Mouse (Mus musculus) hindbrain, postnatal 0 days (tissue): Measurements from ENCODE around the gene Spn. TPM values are rescaled to one million over a fixed set of nuclear protein-coding genes. Genes with fewer than 3 reads are reported as not detected.
A peak's percentile ranks its signal among the peaks of the same experiment; 100 is the strongest.

Experiments used
- ATAC-seq: fragments of 200-750 bp; cut with Nextera tagmentation; 2 replicates; pipeline ENCODE4 v1.8.0; 2017; ENCODE audit warnings: mild to moderate bottlenecking, moderate TSS enrichment, moderate library complexity
- DNase-seq: peaks from one replicate; pipeline ENCODE4 v3.0.0-alpha.2; 2015; ENCODE audit warnings: low spot score
- H3K27ac ChIP-seq: fragments of 300-500 bp; sonication (generic); 2 replicates; pipeline ENCODE4 v1.5.1; 2014; ENCODE audit warnings: mild to moderate bottlenecking
- H3K27me3 ChIP-seq: fragments of 300-500 bp; sonication (generic); 2 replicates; pipeline ENCODE4 v1.6.1; 2014; ENCODE audit warnings: low read length, mixed read lengths; ENCODE audit not compliant: insufficient read depth
- H3K36me3 ChIP-seq: fragments of 300-500 bp; sonication (generic); 2 replicates; pipeline ENCODE4 v1.6.1; 2014; ENCODE audit warnings: low read length, mixed read lengths; ENCODE audit not compliant: insufficient read depth
- H3K4me1 ChIP-seq: fragments of 300-500 bp; sonication (generic); 2 replicates; pipeline ENCODE4 v1.6.1; 2014; ENCODE audit warnings: antibody characterized with exemption, low read length, mixed read lengths; ENCODE audit not compliant: insufficient read depth
- H3K4me2 ChIP-seq: fragments of 300-500 bp; sonication (generic); 2 replicates; pipeline ENCODE4 v1.6.1; 2014; ENCODE audit warnings: low read depth, mild to moderate bottlenecking, low read length, moderate library complexity, mixed read lengths
- H3K4me3 ChIP-seq: fragments of 300-500 bp; sonication (generic); 2 replicates; pipeline ENCODE4 v1.5.1; 2014; ENCODE audit warnings: low read length
- H3K9ac ChIP-seq: fragments of 300-500 bp; sonication (generic); replicated peaks from 2 replicates; pipeline ENCODE4 v1.6.1; 2014; ENCODE audit warnings: mild to moderate bottlenecking, low read length, moderate library complexity, mixed read lengths
- H3K9me3 ChIP-seq: fragments of 300-500 bp; sonication (generic); 2 replicates; pipeline ENCODE4 v1.6.1; 2016; ENCODE audit warnings: low read length, mixed read lengths
- CTCF ChIP-seq: IDR thresholded peaks from 2 replicates; pipeline ENCODE4 v1.5.1; 2016; ENCODE audit warnings: antibody characterized with exemption, control low read depth, low read depth
- WGBS: fragments of 180-500 bp; shearing (Covaris S2); extraction: QIAGEN DNeasy Blood & Tissue Kit; methylation state at CpG from one replicate; pipeline ENCODE4 v1.1.7; 2014; 5-methylcytosine and 5-hydroxymethylcytosine counted together
- polyA plus RNA-seq: library from polyadenylated mRNA; unstranded; fragments of >200 nt; fragmentation: Nextera tagmentation; extraction: Ambion mirVana; gene quantifications from 2 replicates; pipeline ENCODE4 v1.2.1, GENCODE M21; 2015
- total RNA-seq: library from RNA; depleted of rRNA; stranded (reverse); fragments of >200 nt; gene quantifications from 2 replicates; pipeline ENCODE4 v1.2.3, GENCODE M21; 2014

Spn gene
- total and polyA plus RNA-seq, 2 experiments from 2014 or later = 0.09 to 0.21 TPM

DNA sequence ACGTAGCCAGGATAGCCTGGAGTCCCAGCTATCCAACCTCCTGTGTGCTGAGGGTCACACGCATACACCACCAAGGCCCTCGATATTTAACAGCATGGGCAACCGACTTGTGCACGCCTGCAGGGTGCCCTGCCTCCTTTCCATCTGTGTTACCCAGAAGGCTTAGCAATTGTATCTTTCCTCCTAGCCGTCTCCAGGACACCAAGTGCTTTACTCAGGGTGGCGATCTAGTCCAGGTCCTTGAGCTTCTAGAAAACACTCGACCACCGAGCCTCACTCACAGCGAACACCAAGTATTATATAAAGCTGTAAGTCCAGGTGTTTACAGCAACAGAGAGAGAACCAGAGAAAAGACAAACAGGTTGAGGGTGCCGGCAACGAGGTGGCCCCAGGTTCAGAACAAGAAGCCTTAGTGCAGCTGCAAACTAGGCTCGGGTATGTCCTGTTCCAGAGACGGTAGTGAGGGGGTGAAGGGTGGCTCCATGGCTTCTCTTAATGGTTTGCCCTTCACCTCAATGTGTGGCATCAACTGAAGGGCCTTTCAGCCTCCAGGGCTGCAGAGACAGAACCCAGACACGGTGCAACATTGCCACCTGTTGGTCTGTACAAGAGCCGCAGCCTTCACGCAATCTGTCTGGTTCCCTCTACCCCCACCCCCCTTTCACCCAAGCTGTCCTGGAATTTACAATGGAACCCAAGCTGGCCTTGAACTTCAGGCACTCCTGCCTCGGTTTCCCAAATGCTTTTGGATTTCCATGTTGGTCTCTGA lies 27.2 kb downstream of the Spn start:
- peak; percentile 90 for DNase-seq
- TF ChIP-seq CTCF = peak; percentile 98
- WGBS = 39% methylated on average over 18 of the region's 18 CpGs

DNA sequence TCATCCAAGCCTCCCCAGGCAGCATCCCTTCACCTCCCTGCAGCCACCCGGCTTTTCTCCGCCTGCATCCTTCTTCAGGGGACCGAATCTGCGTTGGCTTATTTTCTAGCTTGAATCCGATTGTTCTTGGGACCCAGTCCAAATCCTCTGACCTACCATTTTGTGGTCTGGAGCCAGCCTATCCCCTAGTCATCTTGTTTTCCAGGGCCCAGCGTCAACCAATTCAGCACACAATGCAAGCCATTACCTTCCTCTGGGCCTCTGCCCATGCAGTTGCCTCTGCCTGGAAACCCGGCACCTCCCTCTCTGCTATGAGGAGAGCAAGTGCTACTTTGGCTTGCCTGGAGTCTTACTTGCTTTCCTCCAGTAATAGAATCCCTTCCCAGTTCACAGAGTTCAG lies 32.1 kb downstream of the Spn start:
- Histone ChIP-seq H3K9me3 (no peaks in the 10 kb centered on the region), H3K36me3 (no peaks in the 10 kb centered on the region), H3K27me3 (no peaks in the 10 kb centered on the region), H3K4me3 (no peak overlapping the region), H3K4me2 (no peak overlapping the region), H3K9ac (no peak overlapping the region), H3K4me1 (0 out of 2 replicates have a peak, but pooled peaks cover 3% of the 10 kb centered on the region), H3K27ac (peak overlapping the region; percentile 22; the same call in 1 of the 2 replicates)
- TF ChIP-seq CTCF = no peak
- DNase-seq = no peak
- no peak for ATAC-seq
- WGBS = 63% methylated on average over 7 of the region's 7 CpGs

More for the DNA sequence above, 27.2 kb downstream of the Spn start:
- H3K36me3 ChIP-seq = no peaks in the 10 kb centered on the region
- no peak overlapping the region for H3K4me2 ChIP-seq
- no peaks in the 10 kb centered on the region for H3K9me3 ChIP-seq
- peak; percentile 86 for ATAC-seq
- H3K4me3 ChIP-seq = no peak overlapping the region
- H3K9ac ChIP-seq = no peak overlapping the region
- no peak overlapping the region for H3K27ac ChIP-seq
- no peaks in the 10 kb centered on the region for H3K4me1 ChIP-seq
- H3K27me3 ChIP-seq = no peaks in the 10 kb centered on the region

DNA sequence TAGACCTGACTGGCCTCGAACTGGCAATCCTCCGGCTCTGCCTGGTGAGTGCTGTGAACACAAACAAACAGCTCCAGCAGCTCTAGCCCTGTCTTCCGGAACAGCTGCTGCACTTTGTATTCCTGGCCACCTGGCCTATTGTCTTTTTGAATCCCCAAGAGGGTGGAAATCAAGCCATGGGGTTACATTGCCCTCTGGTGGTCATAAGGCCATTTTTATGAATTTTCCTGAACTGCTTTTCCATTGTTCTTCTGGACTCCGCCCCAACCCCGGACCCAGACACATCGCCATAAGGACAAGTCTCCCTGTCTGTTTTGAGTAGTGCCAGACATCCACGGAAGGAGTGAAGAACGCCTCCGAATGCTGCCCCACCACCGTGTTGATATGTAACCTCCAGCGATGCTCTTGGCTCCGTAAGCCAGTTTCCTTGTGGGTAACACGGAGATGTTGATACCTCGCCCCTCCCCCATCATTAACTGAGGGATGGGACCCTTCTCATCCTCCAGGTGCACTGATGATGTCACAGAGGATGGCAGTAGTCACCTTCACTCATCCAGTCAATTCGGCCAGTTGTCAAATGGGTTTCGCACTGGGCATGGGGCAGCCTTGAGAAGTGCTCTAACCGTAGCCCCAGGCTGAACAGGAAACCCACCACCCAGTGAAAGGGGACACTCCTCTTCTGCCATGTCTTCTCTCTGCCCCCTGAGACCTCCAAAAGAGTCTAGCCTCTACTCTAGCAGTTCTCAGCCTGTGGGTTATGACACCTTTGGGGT lies 32.9 kb downstream of the Spn start:
- DNase-seq (peak; percentile 92), ATAC-seq (peak; percentile 85)
- Histone ChIP-seq H3K4me3 (no peak overlapping the region), H3K27ac (peak overlapping the region; percentile 57), H3K27me3 (no peaks in the 10 kb centered on the region), H3K9ac (no peak overlapping the region), H3K9me3 (no peaks in the 10 kb centered on the region), H3K4me2 (peak overlapping the region; percentile 46), H3K4me1 (0 out of 2 replicates have a peak, but pooled peaks cover 3% of the 10 kb centered on the region), H3K36me3 (no peaks in the 10 kb centered on the region)
- TF ChIP-seq CTCF = peak; percentile 91
- WGBS = 14% methylated on average over 17 of the region's 17 CpGs

DNA sequence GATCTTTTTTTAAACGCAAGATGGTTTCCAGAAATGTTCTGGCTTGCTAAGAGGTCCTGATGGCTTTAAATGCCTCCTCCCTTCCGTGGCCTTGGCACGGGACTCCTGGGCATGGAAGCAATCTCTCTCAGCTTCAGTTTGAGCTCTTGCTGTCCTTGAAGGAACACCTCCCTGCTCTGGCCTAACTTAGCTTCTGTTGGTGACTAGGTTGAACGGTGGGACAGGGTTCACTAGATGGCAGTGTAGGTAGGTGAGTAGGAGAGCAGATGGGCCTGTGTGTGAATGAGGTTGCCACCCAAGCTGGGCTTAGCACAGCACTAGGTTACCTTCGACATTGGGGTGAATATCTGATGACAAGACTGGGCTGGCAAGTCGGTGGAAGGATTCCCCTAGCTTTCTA lies 33.7 kb downstream of the Spn start:
- peak; percentile 23; the same call in 1 of the 2 replicates for TF ChIP-seq CTCF
- ATAC-seq = no peak
- 0 out of 2 replicates have a peak, but pooled peaks cover 3% of the 10 kb centered on the region for H3K4me1 ChIP-seq
- no peaks in the 10 kb centered on the region for H3K27me3 ChIP-seq
- H3K4me3 ChIP-seq = no peak overlapping the region
- 67% methylated on average over 6 of the region's 6 CpGs for WGBS
- H3K27ac ChIP-seq = peak overlapping the region; percentile 57; the same call in 1 of the 2 replicates
- H3K9me3 ChIP-seq = no peaks in the 10 kb centered on the region
- H3K4me2 ChIP-seq = no peak overlapping the region
- no peaks in the 10 kb centered on the region for H3K36me3 ChIP-seq
- DNase-seq = no peak
- no peak overlapping the region for H3K9ac ChIP-seq

DNA sequence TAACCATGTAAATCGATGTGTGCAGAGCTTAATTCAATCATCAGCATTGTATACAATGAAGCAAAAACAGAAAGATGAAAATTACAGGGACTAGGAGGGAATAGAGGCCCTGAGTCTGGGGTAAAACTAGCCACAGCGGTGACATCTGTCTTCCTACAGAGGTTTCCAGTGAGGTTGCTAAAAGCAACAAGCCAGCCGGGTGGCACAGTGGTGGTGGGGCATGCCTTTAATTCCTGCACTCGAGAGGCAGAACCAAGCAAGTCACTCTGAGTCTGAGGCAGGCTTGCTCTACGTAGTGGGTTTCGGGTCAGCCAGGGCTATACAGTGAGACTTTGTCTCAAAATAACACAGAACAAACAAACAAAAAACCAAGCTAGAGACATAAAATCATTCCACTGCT lies 35.5 kb downstream of the Spn start:
- Histone ChIP-seq H3K36me3 (no peaks in the 10 kb centered on the region), H3K9me3 (no peaks in the 10 kb centered on the region), H3K9ac (no peak overlapping the region), H3K27me3 (no peaks in the 10 kb centered on the region), H3K27ac (no peak overlapping the region), H3K4me3 (no peak overlapping the region), H3K4me2 (no peak overlapping the region), H3K4me1 (0 out of 2 replicates have a peak, but pooled peaks cover 3% of the 10 kb centered on the region)
- 74% methylated on average over 6 of the region's 6 CpGs for WGBS
- no peak for TF ChIP-seq CTCF
- ATAC-seq = no peak
- no peak for DNase-seq

DNA sequence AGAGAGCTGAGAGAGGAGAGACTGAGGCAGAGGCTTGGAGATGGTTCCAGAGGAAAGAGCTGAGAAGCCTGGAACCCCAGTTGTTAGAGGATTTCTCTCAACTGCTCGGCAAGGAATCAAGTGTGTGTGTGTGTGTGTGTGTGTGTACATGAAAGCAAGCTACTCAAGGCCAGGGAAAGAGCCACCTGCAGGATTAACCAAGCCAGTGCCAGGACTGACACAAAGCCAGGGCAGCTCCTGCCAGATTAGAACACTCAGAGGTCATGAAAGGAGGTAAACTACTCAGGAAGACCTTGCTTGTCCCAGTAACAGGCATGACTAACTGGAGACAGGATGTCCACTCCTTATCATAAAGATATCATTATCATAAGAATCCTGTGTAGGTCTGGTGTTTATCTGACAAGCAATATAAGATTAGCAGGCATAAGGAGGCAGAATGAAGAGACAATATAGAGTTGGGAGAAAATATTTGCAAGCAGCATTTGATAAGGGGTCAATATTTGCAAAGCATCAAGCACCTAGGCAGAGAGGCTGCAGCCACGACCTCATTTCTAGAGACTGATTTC lies 36.1 kb downstream of the Spn start:
- Histone ChIP-seq H3K27me3 (no peaks in the 10 kb centered on the region), H3K36me3 (no peaks in the 10 kb centered on the region), H3K9me3 (no peaks in the 10 kb centered on the region), H3K9ac (no peak overlapping the region), H3K27ac (no peak overlapping the region), H3K4me1 (0 out of 2 replicates have a peak, but pooled peaks cover 3% of the 10 kb centered on the region), H3K4me3 (no peak overlapping the region), H3K4me2 (no peak overlapping the region)
- ATAC-seq (no peak), DNase-seq (no peak)
- WGBS = 46% methylated on average over 2 of the region's 2 CpGs
- TF ChIP-seq CTCF = no peak
